Mouse (Mus musculus): ENCODE measurements at regions not wholly inside any gene's neighbourhood (a gene's known extent, or its start where the extent isn't known, plus 50 kb on each side); places are given as distances from the start of the nearest gene placed in this dataset.
"Not testable (repeated sequence)": the region's sequence is repeated elsewhere in the genome, so short reads cannot be mapped to it uniquely, and the experiment has no call there.

DNA sequence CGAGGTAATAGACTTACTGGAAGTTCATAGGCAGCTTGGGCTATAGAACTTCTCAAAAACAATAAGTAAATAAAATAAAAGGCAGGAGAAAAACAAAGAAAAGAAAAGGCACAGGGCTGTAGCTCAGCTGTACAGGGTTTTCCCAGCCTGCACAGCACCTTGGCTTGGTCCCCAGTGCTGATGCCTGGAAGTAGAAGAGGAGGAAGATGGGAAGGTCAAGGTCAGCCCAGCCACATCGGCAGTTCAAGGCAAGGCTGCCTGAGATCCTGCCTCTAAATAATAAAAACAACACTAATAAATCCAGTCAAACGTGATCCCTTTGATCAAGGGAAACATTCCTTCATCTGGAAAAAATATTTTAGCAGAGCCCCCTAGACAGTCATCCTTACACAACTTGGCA lies 103.1 kb downstream of the Cenpf start:
- no peak for DNase-seq

DNA sequence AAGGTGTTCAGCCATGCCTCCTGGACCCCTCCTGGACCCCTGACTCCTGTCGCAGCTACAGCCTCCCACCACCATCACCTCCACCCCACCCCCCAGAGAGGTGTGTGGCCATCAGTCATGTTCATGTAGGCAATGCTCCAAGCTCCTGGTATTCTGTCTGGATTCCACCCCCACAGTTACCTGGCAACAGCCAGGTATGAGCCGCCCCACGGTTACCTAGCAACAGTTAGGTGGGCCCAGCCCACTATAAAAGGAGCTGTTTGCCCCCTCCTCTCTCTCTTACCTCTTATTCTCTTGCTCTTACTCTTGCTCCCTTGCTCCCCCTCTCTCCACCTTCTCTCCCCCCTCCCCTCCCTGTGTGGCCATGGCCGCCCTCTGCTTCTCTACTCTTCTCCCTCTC lies 106.5 kb downstream of the Cenpf start:
- DNase-seq = no peak

DNA sequence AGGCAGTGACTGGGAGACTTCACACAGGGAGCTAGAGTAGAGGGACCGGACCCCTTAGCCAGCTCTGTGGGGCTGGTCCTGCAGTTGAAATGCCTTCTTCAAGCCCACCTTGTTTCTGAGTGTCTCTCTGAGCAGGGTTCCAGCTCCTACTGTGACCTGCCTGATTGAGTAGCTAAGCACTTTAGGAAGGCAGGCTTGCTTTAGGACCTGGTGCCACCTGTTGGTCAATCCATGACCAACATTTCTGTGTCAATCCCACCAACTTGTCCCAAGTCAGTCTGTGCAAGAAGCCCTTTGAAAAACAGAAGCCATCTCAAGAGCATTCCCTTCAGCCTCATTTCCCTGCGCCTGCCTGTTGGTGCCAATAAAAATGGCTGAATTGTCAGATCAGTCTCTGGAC lies 108.5 kb downstream of the Cenpf start:
- peak; percentile 72 for DNase-seq

DNA sequence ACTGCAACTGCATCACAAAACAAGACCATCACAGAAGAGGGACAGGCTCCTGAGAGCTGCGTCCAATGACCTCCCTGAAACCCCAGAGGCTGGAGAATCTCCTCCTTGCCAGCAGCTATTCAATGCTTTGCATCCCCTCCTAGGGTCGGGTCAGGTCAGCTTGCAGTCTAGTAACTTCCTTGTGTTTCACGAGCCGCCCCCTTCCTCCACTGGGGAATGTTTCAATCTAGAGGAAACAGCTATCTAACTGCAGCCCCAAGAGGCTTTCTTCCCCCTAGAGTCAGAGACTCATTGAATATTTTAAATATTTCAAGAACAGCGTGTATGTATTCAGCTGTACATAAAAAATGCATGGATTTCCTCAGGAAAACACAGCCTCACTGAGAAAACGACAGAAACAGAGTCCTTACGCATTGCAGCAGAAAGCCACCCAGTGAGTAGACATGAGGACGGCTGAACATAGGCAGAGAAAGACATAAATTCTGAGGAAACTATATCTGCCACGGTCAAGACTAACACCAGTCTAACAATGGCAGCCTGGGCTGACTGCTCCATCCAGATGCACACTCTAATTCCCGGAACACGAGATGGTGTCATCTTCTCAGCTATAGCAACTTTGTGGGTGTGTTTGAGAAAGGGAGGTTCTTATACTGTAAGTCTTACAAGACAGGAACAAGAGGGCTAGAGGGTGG lies 111.4 kb downstream of the Cenpf start:
- no peak for DNase-seq

GRCm38 (mm10) chr1:189575525-189576240 lies 112.2 kb downstream of the Cenpf start:
- no peak for DNase-seq

DNA sequence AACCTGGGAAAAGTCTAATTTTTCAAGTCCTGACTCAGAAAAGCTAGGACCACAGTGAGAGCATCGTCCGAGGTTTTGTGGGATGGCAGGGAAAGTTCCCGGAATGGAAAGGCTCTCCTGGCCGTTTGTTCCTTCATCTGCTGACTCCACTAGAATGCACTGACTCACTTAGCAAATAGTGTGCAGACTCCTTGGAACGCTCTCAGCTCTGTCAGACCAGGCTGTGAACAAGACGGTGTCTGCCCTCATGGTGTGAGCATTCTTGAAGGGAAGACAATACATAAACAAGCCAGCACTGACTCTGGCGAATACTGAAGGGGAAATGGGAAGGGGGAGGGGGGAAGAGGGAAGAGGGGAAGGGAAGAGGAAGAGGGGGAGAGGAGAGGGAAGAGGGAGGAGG lies 121.4 kb downstream of the Cenpf start:
- DNase-seq = peak; percentile 49

DNA sequence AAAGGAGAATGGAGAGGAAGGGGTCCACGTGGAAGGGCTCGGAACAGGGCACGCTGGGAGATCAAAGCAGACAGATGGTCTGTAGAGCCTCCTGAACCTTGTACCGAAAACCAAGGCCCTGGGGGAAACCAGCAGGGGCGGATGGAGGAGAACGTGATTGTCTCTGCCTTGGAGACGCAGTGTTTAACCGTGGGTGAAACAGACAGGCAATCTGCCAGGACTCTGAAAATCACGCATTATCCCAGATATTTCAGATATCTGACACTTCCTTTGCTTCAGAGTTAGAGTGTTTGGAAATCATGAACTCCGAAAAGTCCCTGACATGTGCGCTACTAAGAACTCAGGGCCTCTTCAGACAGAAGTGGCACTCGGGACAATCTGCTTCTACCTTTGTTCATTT lies 126.1 kb downstream of the Cenpf start:
- no peak for DNase-seq

GRCm38 (mm10) chr1:189560576-189560975 lies 127.3 kb downstream of the Cenpf start:
- DNase-seq = no peak

GRCm38 (mm10) chr1:189550851-189551250 lies 137.0 kb downstream of the Cenpf start:
- DNase-seq = no peak

DNA sequence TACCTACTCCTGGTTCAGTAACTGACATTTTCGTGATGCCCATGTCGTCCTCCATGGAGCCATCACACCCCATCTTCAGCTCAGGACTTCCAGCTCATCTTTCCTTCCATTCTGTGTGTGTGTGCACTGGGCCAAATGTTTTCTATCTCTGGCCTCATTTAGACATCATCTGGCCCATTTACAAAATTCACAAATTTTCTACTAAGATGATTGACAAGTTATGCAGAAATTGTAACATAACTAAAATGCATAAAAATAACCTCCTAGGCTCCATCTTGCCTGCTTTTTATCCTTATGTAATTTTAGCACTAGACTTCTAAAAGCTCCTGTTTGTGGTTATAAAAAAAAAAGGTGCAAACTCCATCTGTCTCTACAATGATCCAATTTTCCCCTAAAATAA lies 130.8 kb upstream of the Kcnk2 start:
- DNase-seq = no peak

GRCm38 (mm10) chr1:189526329-189526728 lies 124.3 kb upstream of the Kcnk2 start:
- no peak for DNase-seq

DNA sequence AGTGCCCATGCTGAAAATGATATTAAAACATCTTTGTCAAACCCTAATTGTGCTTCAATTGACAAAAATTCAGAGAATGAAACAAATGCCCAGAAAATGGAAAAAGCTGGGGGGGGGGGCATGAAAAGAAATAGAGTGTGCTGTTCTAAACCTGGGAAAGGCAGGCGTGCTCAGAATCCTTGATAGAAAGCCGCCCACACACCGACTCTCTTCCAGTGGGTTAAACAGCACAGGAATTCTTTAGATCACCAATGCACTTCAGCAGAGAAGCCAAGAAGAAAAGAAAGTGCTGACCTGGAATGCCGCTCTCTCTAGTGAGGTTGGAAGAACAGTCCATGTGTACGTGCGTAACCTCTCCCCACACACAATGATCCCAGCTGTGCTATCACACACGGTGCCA lies 113.4 kb upstream of the Kcnk2 start:
- DNase-seq = no peak

DNA sequence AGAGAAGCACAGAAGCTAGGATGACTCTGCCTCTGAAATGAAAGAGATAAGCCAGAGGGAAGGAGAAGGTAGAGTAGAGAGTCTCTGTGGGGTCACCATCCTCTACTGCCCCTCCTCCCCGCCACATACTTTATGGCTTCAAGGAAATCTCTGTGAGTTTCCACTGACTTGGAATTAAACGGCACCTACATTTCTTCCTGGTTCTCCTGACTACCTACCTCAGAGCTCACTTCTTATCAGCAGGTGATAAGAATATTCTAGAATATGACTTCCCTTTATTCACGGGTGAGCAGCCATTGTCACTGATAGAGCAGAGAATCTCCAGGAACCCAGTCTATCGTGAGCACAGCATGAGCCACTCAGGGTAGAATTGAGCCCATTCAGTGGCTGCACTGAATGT lies 111.3 kb upstream of the Kcnk2 start:
- no peak for DNase-seq

DNA sequence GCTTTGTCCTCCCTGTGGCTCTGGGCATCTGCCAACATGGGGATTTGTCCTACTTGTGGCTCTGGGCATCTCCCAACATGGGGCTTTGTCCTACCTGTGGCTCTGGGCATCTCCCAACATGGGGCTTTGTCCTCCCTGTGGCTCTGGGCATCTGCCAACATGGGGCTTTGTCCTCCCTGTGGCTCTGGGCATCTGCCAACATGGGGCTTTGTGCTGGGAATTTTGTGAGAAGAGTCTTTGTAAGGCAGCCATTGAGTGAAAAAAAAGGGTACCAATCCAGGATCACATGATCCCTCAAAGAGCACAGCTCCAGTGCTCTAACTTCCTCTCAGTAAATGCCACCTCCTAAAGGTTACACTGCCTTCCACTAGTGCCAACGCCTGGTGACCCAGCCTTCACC lies 105.2 kb upstream of the Kcnk2 start:
- DNase-seq = not testable (repeated sequence)

GRCm38 (mm10) chr1:189499703-189500102 lies 97.6 kb upstream of the Kcnk2 start:
- DNase-seq = no peak

- no peak for DNase-seq
These were observed 97.1 kb upstream of the Kcnk2 start for GRCm38 (mm10) chr1:189499141-189499540.

DNA sequence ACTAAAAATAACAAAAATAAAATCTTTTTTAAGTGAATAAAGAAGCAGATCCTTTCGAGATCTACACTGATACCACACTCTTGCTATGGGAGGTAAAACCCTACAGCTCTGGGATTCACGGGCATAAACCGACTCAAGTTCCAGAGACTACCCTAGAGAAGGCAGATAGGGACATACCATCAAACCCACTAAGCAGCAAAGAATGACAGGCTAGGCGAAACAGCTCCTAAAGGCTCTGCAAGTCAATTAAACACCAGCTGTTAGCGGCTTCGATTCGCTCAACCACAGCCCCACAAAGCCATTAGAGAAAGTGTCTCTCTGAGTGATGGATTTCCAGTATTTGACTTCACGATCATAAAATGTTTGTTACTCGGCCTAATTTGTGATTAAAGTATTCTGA lies 95.0 kb upstream of the Kcnk2 start:
- no peak for DNase-seq

- peak; percentile 30 for DNase-seq
These were observed 93.5 kb upstream of the Kcnk2 start for GRCm38 (mm10) chr1:189495386-189496150.

DNA sequence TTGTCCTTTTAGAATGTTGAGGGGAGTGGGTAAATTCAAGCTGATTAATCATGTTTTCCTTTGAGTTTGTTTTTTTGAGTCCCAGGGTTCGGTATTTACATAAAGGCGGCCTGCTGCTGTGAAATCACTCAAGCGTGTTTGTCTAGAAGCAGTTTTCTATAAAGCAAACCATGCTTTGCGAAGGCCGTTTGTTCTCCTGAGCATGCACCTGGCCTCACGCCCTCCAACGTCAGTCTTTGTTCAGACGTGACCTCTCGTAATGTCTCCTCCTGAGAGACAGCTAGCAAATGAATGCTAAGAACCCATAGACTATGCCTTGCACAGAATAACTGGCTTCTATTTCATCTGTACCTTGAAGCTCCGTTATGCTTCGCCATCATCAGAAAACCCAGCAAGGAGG lies 92.8 kb upstream of the Kcnk2 start:
- no peak for DNase-seq

GRCm38 (mm10) chr1:189485336-189485735 lies 83.3 kb upstream of the Kcnk2 start:
- no peak for DNase-seq

DNA sequence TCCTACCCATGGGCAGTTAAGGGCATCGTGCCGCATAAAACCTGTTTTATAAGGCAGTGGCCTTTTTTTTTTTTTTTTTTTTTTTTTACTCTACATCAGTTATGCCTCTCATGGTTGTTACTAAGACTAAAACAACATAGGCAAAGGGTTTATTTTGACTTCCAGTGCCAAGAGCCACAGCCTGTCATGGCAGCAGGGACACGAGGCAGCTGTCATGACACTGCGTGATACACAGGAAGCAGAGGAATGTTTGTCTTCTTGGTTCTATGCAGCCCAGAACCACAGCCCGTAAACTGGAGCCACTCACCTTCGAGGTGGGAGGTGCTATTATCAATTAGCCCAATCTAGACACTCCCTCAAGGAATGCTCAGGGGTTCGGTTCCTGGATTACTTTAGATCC lies 81.3 kb upstream of the Kcnk2 start:
- no peak for DNase-seq

DNA sequence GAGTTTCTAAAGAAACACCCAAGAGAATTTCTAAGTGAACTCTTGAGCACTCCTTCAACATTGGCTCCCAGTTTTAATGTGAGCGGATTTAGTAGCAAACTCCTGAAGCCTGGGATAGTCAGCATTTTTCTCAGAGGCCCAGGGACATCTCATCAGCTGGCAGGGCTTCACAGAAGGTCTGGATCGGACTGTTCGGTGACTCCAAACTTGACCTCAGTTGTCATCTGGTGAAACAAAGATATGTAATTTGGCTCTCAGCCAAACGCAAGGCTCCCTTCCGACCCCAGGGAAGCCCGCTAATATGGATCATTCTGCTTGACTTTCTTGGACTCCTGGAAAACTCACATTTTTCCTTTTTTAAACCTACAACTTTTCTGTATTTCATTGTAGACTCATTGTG lies 76.0 kb upstream of the Kcnk2 start:
- DNase-seq = no peak

DNA sequence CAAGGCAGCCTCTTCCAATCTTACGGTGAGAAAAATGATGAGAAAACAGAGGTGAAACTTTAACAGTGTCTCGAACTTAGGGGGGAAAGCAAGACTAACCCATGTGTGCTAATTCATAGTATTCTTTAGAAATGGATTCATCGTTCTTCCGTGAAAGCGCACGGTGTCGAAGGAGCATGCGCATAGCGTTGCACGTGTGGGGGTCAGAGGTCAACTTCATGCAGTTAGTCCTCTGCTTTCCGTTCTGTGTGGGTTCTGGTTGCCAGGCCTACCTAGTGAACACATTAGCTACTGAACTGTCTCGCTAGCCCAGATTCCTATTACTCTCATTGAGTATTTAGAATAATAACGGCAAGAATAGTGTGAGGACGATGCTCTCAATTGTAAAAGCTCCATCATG lies 74.7 kb upstream of the Kcnk2 start:
- no peak for DNase-seq

DNA sequence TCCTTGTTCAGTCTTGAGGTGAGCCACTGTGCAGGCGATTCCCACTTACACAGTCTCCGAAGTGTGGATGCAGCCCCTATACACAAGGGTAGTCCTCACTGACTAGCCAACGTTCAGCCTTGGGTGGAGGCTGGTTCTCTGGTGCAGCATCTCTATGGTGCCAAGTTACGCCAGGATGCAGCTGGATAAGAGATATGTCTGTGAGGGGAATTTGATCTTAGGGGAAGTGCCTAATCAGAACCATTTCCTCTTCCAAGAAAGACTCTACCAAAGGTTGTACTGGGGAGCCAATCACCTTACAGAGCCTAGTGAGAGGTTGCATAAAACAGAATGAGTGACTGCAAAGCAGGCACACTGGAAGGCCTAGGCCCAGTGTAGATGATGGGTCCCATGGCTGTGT lies 71.0 kb upstream of the Kcnk2 start:
- no peak for DNase-seq

Data from lung, postnatal 36 days (tissue).